15 mouse cellular contexts compared by ENCODE assay signal in genomic region chr13:80613167-80613883, GRCm38 (mm10).
A peak's percentile ranks its signal among the peaks of the same experiment; 100 is the strongest.
DNase-seq lines count a peak whose midpoint lies in the region; ATAC-seq lines count a peak whose summit lies in the region.
"Had no signal": no experiment of that assay in that cellular context is flagged by ENCODE, and none has a peak within 500 bp of the region (broad histone marks: within the 10 kb centered on the region; RNA-seq: fewer than 3 reads in every experiment).

No protein-coding gene starts in this region.

- peak overlapping the region; percentile 13; the same call in 1 of the 2 replicates for H3K27ac ChIP-seq in hindbrain, embryonic 13.5 days
- no peak overlapping the region for H3K27ac ChIP-seq in midbrain, embryonic 16.5 days (ENCODE audit: low read length)
- H3K27ac ChIP-seq: lung, embryonic 15.5 days had no signal

- no peaks in the 10 kb centered on the region for H3K36me3 ChIP-seq in hindbrain, embryonic 13.5 days
- H3K36me3 ChIP-seq in midbrain, embryonic 16.5 days (ENCODE audit: control insufficient read depth, insufficient read depth, low read length): no peaks in the 10 kb centered on the region
- H3K36me3 ChIP-seq: lung, embryonic 15.5 days had no signal

- no peak overlapping the region for H3K4me2 ChIP-seq in hindbrain, embryonic 13.5 days
- no peak overlapping the region for H3K4me2 ChIP-seq in midbrain, embryonic 16.5 days (ENCODE audit: low read length)
- H3K4me2 ChIP-seq: lung, embryonic 15.5 days had no signal

- no peaks in the 10 kb centered on the region for H3K9me3 ChIP-seq in hindbrain, embryonic 13.5 days
- no peaks in the 10 kb centered on the region for H3K9me3 ChIP-seq in midbrain, embryonic 16.5 days (replicated peaks; ENCODE audit: control insufficient read depth, low read length, poor library complexity, severe bottlenecking)
- H3K9me3 ChIP-seq: lung, embryonic 15.5 days had no signal

- no peak overlapping the region for H3K4me3 ChIP-seq in hindbrain, embryonic 13.5 days
- H3K4me3 ChIP-seq in midbrain, embryonic 16.5 days (ENCODE audit: low read depth, low read length): no peak overlapping the region
- H3K4me3 ChIP-seq: lung, embryonic 15.5 days had no signal

- ATAC-seq in hindbrain, embryonic 13.5 days (ENCODE audit: low FRiP score): peak; percentile 63
- peak; percentile 69 for ATAC-seq in midbrain, embryonic 16.5 days
- ATAC-seq: Patski had no signal

- no peaks in the 10 kb centered on the region for H3K27me3 ChIP-seq in hindbrain, embryonic 13.5 days
- no peaks in the 10 kb centered on the region for H3K27me3 ChIP-seq in midbrain, embryonic 16.5 days (ENCODE audit: control insufficient read depth, insufficient read depth, low read depth, low read length)
- H3K27me3 ChIP-seq: CH12.LX; lung, embryonic 15.5 days had no signal

- no peaks in the 10 kb centered on the region for H3K4me1 ChIP-seq in hindbrain, embryonic 13.5 days (replicated peaks)
- no peaks in the 10 kb centered on the region; the same call in 1 of the 2 replicates for H3K4me1 ChIP-seq in midbrain, embryonic 16.5 days (ENCODE audit: control insufficient read depth, insufficient read depth, low read length)
- H3K4me1 ChIP-seq: lung, embryonic 15.5 days had no signal

- intact Hi-C loops in heart, postnatal 36 days (cut with DNase I): loop anchor here (5.0 kb wide), 1 partner anchor 96 kb away; no protein-coding TSS in a partner anchor

- H3K9ac ChIP-seq in hindbrain, embryonic 13.5 days: no peak overlapping the region
- H3K9ac ChIP-seq in midbrain, embryonic 16.5 days (ENCODE audit: low read depth, low read length): no peak overlapping the region
- H3K9ac ChIP-seq: lung, embryonic 15.5 days had no signal

- WGBS in hindbrain, embryonic 13.5 days: 55% methylated on average over 9 of the region's 9 CpGs
- WGBS in midbrain, embryonic 16.5 days: 48% methylated on average over 9 of the region's 9 CpGs

- peak; percentile 23 for DNase-seq in right cerebral cortex, adult 18-20 months
- no peak for DNase-seq in right cerebral cortex, postnatal 14 days
- DNase-seq in urinary bladder, postnatal 36 days (ENCODE audit: low spot score in 2 of 2): no peak
- DNase-seq in heart, postnatal 36 days: no peak
- DNase-seq in thymus, postnatal 14 days: no peak
- DNase-seq: adrenal gland, adult 8-10 months; cerebellum, adult 11 months; heart, postnatal 14 days; kidney, adult 18-20 months; thymus, postnatal 4 days had no signal
